Mouse (Mus musculus): ENCODE data around the gene Egr4. TPM values are rescaled to one million over a fixed set of nuclear protein-coding genes. Genes with fewer than 3 reads are reported as not detected.

Egr4 gene
- polyA plus RNA-seq, 1 experiment from 2014 or later, result not detected

DNA sequence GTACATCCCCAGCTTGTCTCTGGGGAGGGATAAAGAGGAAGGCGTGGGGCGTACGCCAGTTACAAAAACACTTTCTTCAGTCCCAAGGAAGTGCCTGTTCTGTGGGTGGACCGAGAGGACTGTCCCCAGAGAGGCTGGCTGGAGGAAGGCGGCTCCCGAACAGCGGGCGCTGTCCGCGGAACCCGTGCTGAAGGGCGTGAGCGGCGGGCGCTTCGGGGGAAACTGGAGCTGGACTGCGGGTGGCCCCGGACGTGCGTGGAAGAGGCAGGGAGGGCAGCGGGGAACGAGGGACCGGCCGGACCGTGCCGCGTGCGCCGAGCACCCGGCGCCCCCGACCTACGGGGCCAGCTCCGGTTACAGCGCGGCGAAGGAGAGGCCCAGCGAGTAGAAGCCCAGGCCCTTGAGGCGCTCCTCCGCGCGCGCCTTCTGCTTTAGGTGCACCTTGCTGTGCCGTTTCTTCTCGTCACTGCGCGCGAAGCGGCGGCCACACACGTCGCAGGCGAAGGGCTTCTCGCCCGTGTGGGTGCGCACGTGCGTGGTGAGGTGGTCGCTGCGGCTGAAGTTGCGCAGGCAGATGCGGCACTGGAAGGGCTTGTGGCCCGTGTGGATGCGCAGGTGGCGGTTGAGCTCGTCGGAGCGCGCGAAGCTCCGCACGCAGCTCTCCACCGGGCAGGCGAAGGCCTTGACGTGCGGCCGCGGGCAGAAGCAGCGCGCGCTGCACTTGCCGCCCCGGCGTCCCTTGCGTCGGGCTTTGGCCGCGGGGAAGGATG, 1.9 kb downstream of the Egr4 start:
- H3K4me1 ChIP-seq, result peaks cover 29% of the 10 kb centered on the region
- H3K27me3 ChIP-seq (ENCODE audit: poor library complexity, severe bottlenecking), result peaks cover 89% of the 10 kb centered on the region
- H3K27ac ChIP-seq, result no peak overlapping the region
- DNase-seq (ENCODE audit: extremely low spot score, low spot score), result peak; percentile 53
- no peaks in the 10 kb centered on the region for H3K9me3 ChIP-seq
- no peaks in the 10 kb centered on the region for H3K36me3 ChIP-seq (replicated peaks)
- peak overlapping the region; percentile 57 for H3K4me3 ChIP-seq
- under 1% methylated on average over 84 of the region's 88 CpGs for WGBS

DNA sequence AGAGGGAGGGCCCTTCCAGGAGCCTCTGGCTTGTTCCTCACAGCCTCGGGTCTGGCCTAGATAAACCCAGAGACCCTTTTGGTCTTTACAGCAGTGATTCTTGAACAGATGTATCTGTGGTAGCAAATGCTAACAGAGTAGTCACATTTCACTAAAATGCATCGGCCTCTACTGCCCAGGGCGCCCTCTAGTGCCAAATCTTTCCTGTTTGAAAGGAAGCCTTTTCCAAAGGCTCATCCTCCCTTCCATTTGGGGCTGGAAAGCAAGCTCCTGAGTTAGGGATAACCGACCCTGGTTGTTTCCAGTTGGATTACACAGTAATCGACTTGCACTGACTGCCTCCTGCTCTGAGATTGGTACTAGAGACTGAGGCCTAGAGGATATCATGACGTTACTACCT, 2.9 kb downstream of the Egr4 start:
- H3K9me3 ChIP-seq, result no peaks in the 10 kb centered on the region
- peaks cover 29% of the 10 kb centered on the region for H3K4me1 ChIP-seq
- no peak overlapping the region for H3K4me3 ChIP-seq
- peaks cover 88% of the 10 kb centered on the region for H3K27me3 ChIP-seq (ENCODE audit: poor library complexity, severe bottlenecking)
- H3K36me3 ChIP-seq (replicated peaks), result no peaks in the 10 kb centered on the region
- WGBS, result 3% methylated on average over 6 of the region's 6 CpGs
- DNase-seq (ENCODE audit: extremely low spot score, low spot score), result peak; percentile 47
- no peak overlapping the region for H3K27ac ChIP-seq

DNA sequence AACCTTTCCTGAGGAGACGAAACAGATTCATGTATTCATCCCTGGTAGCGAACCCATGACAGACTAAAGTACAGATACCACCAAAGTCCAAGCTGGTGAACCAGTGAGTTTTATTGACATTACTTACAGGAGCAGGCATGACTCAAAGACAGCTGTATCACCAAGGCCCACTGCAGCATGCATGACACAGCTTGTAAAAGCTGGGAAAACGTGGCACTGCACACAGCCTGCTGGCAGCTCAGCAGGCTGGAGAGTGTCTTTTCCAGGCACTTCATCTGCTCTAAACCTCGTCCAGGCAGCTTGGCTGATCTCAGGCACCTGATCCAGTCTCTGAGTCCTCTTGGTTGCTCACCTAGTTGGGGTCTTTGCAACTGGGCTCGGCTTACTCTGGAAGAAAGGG, 4.8 kb downstream of the Egr4 start:
- no peak for DNase-seq (ENCODE audit: extremely low spot score, low spot score)
- no peak overlapping the region for H3K27ac ChIP-seq
- H3K4me3 ChIP-seq, result no peak overlapping the region
- H3K36me3 ChIP-seq (replicated peaks), result no peaks in the 10 kb centered on the region
- peaks cover 88% of the 10 kb centered on the region for H3K27me3 ChIP-seq (ENCODE audit: poor library complexity, severe bottlenecking)
- WGBS, result 42% methylated on average over 5 of the region's 5 CpGs
- peaks cover 31% of the 10 kb centered on the region for H3K4me1 ChIP-seq
- no peaks in the 10 kb centered on the region for H3K9me3 ChIP-seq

DNA sequence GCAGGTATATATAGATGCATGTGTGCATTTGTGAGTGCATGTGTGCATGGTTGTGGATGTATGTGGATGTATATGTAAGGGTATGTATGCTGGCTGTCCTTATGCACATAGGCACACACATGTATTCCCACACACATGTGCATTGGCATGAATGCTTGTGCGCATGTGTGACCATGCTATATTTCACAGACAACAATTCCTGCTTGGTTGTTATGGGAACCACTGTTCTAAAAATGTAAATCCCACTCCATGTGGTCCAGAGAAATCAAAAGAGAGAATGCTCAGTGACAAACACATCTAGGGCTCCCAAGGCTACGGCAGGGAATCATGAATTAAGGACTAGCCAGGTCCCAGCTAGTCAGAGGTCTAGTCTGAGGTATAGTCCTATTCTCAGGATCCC, 8.5 kb downstream of the Egr4 start:
- Histone ChIP-seq H3K27ac (no peak overlapping the region), H3K27me3 (ENCODE audit: poor library complexity, severe bottlenecking) (peaks cover 82% of the 10 kb centered on the region), H3K4me3 (no peak overlapping the region), H3K9me3 (no peaks in the 10 kb centered on the region), H3K36me3 (replicated peaks) (no peaks in the 10 kb centered on the region), H3K4me1 (peaks cover 27% of the 10 kb centered on the region)
- no peak for DNase-seq (ENCODE audit: extremely low spot score, low spot score)
- 81% methylated on average over 2 of the region's 2 CpGs for WGBS

DNA sequence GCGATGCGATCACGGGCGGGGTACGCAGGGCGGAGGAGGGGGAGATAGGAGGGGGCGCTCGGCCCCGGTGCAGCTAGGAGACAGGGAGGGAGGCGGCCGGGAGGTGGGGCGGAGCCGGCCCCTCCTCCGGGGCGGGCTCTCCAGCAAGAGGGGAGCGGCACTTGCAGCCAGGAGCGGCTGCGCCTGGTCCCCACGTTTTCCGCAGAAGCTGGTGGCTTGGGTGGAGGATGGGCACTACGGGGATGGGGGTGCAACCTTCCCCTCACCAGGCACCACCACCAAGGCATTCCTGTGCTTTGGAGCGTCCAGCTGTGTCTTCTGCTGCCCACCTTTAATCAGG, 10.5 kb downstream of the Egr4 start, which contains the start of gene Fbxo41:
Gene Fbxo41 (minus strand): TSS at position 84 of the 340 bp plus-strand sequence.
- H3K27ac ChIP-seq, result peak within 1 kb of the TSS; percentile 88

DNA sequence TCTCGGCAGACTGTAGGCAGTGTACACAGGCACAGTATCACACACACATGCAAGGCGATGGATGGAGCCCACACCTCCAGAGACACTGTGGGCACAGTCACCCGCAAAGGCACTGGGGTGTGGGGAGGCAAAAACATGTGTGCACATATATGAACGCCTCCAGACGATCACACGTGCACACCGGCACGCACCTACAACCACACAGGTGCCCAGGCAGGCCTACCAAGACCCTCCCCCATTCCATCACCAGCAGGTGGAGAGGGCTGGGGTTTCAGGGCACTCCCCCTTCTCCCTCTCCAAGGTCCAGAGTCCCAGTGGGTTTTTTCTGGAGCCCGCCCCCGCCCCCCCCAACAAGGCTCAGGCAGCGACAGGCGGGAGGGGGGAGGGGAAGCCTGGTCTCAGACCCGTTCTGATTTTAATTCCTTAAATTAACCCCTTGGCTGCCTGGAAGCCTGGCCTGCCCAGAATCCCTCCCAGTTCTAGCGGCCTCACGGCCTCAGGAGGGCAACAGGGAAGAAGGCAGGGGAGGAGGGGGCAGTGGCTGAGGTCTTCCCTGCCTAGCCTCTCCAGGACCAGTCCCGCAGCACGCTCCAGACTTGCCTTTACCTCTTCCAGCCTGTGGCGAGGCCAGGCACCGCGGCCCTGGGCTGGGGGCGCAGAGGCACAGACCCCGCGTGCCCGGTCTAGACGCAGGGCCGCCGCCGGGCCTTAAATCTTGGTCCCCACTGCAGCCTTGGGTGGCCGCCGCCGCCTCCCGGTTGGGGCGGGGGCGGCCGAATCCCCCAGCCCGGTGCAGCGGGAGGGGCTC, 11.1 kb downstream of the Egr4 start:
- Histone ChIP-seq H3K4me3 (peak overlapping the region; percentile 87), H3K9me3 (no peaks in the 10 kb centered on the region), H3K27ac (peak overlapping the region; percentile 88), H3K27me3 (ENCODE audit: poor library complexity, severe bottlenecking) (peaks cover 62% of the 10 kb centered on the region), H3K4me1 (peaks cover 27% of the 10 kb centered on the region), H3K36me3 (replicated peaks) (no peaks in the 10 kb centered on the region)
- WGBS, result under 1% methylated on average over 37 of the region's 37 CpGs
- peak; percentile 64 for DNase-seq (ENCODE audit: extremely low spot score, low spot score)

More for the DNA sequence above, 10.5 kb downstream of the Egr4 start, which contains the start of gene Fbxo41:
- H3K27me3 ChIP-seq (ENCODE audit: poor library complexity, severe bottlenecking), result peaks cover 62% of the 10 kb centered on the region
- DNase-seq (ENCODE audit: extremely low spot score, low spot score), result no peak
- H3K36me3 ChIP-seq (replicated peaks), result no peaks in the 10 kb centered on the region
- H3K4me1 ChIP-seq, result peaks cover 27% of the 10 kb centered on the region
- H3K4me3 ChIP-seq, result peak within 1 kb of the TSS; percentile 87
- WGBS, result under 1% methylated on average over 21 of the region's 22 CpGs
- no peaks in the 10 kb centered on the region for H3K9me3 ChIP-seq

DNA sequence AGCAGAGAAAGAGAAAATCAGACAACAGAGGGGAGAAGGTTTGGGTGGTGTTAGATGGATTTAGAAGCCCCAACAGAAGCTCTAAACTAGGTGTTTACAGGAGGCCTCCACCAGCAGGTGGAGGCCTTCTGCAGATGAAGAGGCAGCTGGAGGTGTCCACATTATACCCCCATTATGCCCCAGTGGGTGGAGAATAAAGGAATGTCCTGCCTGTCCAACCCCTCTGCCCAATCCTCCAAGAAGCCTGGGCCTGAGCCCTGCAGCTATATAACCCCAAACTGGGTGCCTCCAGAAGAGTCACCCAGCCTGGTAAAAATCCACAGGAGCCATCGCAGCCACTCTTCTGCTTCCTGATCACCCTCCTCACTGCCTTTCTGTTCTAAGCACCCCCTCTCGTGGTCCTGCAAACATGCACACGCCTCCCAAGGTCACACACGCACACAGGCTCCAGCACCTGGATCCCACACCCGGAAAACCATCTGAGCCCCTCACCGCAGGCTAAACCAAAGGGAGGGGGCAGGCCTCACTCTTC, 11.8 kb downstream of the Egr4 start:
- no peak for DNase-seq (ENCODE audit: extremely low spot score, low spot score)
- 7% methylated on average over 6 of the region's 6 CpGs for WGBS
- H3K4me3 ChIP-seq, result peak overlapping the region; percentile 87
- H3K27me3 ChIP-seq (ENCODE audit: poor library complexity, severe bottlenecking), result peaks cover 60% of the 10 kb centered on the region
- H3K27ac ChIP-seq, result peak overlapping the region; percentile 88
- no peaks in the 10 kb centered on the region for H3K36me3 ChIP-seq (replicated peaks)
- no peaks in the 10 kb centered on the region for H3K9me3 ChIP-seq
- H3K4me1 ChIP-seq, result peaks cover 27% of the 10 kb centered on the region

DNA sequence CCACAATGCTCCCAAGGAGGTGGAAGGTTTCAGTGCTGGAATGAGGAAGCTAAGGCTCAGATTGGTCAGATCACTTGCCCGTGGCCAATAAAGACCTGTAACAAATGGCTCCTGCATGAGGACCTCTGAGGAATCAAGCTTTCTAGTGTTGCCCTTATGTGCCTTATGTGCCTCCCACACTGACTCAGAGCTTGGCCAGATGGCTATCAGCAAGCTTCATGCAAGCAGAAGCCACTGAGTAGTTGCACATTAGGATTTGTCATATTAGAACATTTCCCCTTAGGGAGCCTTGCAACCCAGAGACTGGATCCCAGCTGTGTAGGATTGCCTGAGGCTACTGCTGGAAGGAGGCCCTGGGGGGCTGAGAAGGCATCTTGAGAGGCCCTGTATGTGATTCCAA, 13.0 kb downstream of the Egr4 start:
- Histone ChIP-seq H3K36me3 (replicated peaks) (no peaks in the 10 kb centered on the region), H3K27ac (no peak overlapping the region), H3K4me1 (peaks cover 27% of the 10 kb centered on the region), H3K27me3 (ENCODE audit: poor library complexity, severe bottlenecking) (peaks cover 49% of the 10 kb centered on the region), H3K4me3 (no peak overlapping the region), H3K9me3 (no peaks in the 10 kb centered on the region)
- no peak for DNase-seq (ENCODE audit: extremely low spot score, low spot score)
- 89% methylated on average over 1 of the region's 1 CpGs for WGBS

DNA sequence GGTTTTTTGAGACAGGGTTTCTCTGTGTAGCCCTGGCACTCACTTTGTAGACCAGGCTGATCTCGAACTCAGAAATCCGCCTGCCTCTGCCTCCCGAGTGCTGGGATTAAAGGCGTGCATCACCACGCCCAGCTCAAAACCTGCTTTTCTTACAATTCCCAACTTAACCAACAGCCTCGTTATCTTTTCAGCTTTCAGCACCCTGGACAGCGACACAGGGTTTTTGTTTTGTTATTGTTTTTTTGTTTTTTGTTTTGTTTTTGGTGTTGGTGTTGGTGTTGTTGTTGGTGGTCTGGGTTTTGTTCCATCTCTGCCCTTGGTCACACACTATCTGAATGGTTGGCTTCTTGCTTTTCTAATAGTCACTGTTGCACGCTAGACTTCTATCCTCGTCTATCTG, 15.2 kb downstream of the Egr4 start:
- 74% methylated on average over 9 of the region's 9 CpGs for WGBS
- no peak for DNase-seq (ENCODE audit: extremely low spot score, low spot score)
- Histone ChIP-seq H3K27ac (no peak overlapping the region), H3K4me3 (no peak overlapping the region), H3K36me3 (replicated peaks) (no peaks in the 10 kb centered on the region), H3K4me1 (peaks cover 19% of the 10 kb centered on the region), H3K9me3 (no peaks in the 10 kb centered on the region), H3K27me3 (ENCODE audit: poor library complexity, severe bottlenecking) (peaks cover 27% of the 10 kb centered on the region)

DNA sequence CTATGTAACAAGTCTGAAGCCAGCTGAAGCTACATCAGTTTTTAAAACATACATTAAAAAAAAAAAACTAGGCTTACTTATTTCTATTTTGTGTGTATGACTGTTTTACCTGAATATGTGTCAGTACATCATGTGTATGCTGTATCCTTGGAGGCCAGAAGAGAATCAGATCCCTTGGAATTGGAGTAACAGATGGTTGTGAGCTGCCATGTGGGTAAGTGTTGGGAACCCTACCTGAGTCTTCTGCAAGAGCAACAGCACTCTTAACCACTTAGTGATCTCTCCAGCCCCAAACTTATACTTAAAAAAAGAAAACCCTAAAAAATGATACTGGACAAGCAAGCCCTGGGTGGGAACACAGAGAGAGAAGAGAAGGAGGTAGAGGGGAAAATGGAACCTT, 16.4 kb downstream of the Egr4 start:
- H3K27me3 ChIP-seq (ENCODE audit: poor library complexity, severe bottlenecking), result peaks cover 15% of the 10 kb centered on the region
- no peak for DNase-seq (ENCODE audit: extremely low spot score, low spot score)
- no peaks in the 10 kb centered on the region for H3K9me3 ChIP-seq
- H3K36me3 ChIP-seq (replicated peaks), result no peaks in the 10 kb centered on the region
- no peak overlapping the region for H3K27ac ChIP-seq
- H3K4me3 ChIP-seq, result no peak overlapping the region
- peaks cover 8% of the 10 kb centered on the region for H3K4me1 ChIP-seq

DNA sequence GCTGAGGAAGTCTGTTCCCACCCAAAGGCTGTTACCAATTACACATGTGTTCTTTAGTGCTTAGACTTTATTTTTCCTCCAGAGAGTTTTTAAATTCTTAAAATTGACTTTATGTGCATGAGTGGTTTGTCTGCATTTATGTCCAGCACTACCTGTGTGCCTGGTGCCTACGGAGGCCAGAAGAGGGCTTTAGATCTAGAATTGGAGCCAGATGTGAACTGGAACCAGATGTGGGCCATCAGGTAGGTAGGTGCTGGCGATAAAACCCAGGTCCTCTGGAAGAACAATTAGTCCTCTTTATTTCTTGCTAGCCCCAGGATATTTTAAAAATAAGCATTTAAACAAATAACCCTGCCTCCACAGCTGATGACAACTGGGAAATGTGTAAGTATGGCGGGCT, 21.8 kb downstream of the Egr4 start:
- Histone ChIP-seq H3K4me3 (no peak overlapping the region), H3K27ac (no peak overlapping the region), H3K4me1 (peaks cover 20% of the 10 kb centered on the region), H3K36me3 (replicated peaks) (no peaks in the 10 kb centered on the region), H3K27me3 (ENCODE audit: poor library complexity, severe bottlenecking) (peaks cover 13% of the 10 kb centered on the region), H3K9me3 (no peaks in the 10 kb centered on the region)
- WGBS, result 90% methylated on average over 3 of the region's 3 CpGs
- no peak for DNase-seq (ENCODE audit: extremely low spot score, low spot score)

DNA sequence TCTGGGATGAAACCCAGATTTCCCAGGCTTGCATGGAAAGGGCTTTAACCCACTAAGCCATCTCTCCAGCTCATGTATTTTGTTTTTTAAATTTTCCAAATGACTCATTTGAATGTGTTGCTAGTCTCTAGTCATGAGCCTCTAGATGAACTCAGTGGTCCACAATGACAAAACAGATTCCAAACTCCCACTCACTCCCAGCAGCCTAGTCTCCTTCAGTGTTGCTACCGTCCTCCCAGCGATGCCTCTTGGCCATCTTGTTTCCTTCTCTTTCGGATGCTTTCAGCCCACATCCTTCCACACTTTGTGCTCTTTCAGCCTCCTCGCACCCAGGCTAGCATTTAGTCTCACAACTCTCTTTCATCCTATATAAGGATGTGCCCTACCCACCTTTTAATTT, 23.1 kb downstream of the Egr4 start:
- Histone ChIP-seq H3K9me3 (no peaks in the 10 kb centered on the region), H3K27ac (no peak overlapping the region), H3K36me3 (replicated peaks) (no peaks in the 10 kb centered on the region), H3K27me3 (ENCODE audit: poor library complexity, severe bottlenecking) (peaks cover 26% of the 10 kb centered on the region), H3K4me3 (no peak overlapping the region), H3K4me1 (peaks cover 20% of the 10 kb centered on the region)
- WGBS, result 91% methylated on average over 4 of the region's 4 CpGs
- DNase-seq (ENCODE audit: extremely low spot score, low spot score), result no peak

DNA sequence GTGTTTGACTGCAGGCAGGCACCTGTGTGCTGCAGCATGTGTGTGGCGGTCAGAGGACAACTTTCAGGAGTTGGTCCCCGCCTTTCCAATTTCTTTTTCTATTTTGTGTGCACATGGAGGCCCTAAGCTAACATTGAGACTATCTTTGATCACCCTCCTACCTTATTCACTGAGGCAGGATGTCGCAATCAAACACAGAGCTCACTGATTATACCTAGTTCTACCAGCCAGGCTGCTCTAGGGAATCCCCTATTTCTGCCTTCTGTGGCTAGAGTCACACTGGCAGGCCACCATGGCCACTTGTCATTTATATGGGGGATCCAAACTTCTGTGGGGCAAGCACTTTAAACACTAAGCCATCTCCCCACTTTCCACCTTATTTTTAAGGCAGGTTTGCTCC, 23.7 kb downstream of the Egr4 start:
- Histone ChIP-seq H3K36me3 (replicated peaks) (no peaks in the 10 kb centered on the region), H3K27me3 (ENCODE audit: poor library complexity, severe bottlenecking) (peaks cover 32% of the 10 kb centered on the region), H3K9me3 (no peaks in the 10 kb centered on the region), H3K4me1 (peaks cover 21% of the 10 kb centered on the region), H3K4me3 (no peak overlapping the region), H3K27ac (no peak overlapping the region)
- 80% methylated on average over 3 of the region's 3 CpGs for WGBS
- no peak for DNase-seq (ENCODE audit: extremely low spot score, low spot score)

All from forebrain, embryonic 10.5 days (tissue).